In the genomic region with DNA sequence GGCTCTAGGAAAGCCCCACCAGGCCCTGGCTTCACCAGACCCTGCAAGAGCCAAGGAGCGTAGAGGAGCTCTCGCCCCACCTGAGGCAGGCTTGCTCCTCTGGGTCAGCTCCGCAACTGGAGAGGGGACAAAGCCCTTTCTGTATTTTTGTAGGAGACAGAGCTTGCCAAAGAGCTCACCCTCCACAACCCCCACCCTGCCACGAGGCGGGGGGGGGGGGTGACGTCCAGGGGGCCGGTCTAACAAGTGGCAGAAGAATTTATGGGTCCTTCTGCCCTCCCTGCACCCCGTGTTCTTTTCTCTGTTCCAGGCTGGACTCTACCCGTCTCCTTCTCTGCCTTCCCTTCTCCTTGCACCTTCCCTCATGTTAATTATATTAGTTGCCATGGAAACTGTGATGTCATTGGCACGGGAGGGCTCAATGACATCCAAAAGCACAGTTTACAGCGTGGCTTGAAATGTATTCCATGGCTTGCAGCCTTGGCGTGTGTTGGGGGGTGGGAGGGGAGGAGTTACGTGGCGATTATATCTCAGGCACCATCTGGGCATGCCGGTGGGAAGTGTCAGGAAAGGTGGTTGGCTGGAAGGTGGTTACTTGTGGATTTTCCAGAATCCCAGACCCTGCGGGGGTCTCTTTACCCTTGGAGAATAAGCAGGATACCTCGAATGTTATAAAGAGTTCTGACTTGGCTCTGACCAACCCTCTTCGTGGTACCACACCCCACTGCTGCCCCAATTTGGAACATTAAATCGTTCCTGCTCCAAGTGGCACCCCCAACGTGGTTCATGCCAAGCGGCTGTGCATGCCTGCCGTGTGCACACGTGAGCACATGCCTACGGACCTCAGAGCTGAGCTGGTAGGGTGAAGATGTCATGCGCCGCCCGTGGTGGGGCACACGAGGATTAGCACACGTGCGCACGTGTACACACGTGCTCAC, we compare ENCODE assay signal across 7 mouse cellular contexts.
DNase-seq lines count a peak whose midpoint lies in the region; ATAC-seq and TF ChIP-seq lines count a peak whose summit lies in the region.

No protein-coding gene starts in this region.

- H3K27me3 ChIP-seq in kidney, adult 2 months (replicated peaks; ENCODE audit: control insufficient read depth, insufficient read depth, low read length), result no peaks in the 10 kb centered on the region
- H3K27me3 ChIP-seq in neural tube, embryonic 13.5 days, result peaks cover 4% of the 10 kb centered on the region; the same call in 1 of the 2 replicates

- peak; percentile 72 for ATAC-seq in frontal cortex, adult (ENCODE audit: low TSS enrichment)
- ATAC-seq in neural tube, embryonic 13.5 days (ENCODE audit: low read depth), result peak; percentile 83

- no peak for TF ChIP-seq POLR2A in kidney, adult 2 months (IDR thresholded peaks at IDR 0.05; ENCODE audit: low read depth, low read length)

- no peaks in the 10 kb centered on the region for H3K36me3 ChIP-seq in kidney, adult 2 months (ENCODE audit: control insufficient read depth, insufficient read depth, low read length)
- no peaks in the 10 kb centered on the region for H3K36me3 ChIP-seq in neural tube, embryonic 13.5 days

- intact Hi-C loops in left cerebral cortex, postnatal 4 days (cut with DNase I), result no loop called here

- no peak overlapping the region for H3K27ac ChIP-seq in kidney, adult 2 months (ENCODE audit: insufficient read depth, low read depth, low read length)
- H3K27ac ChIP-seq in neural tube, embryonic 13.5 days (replicated peaks), result peak overlapping the region; percentile 88

- 53% methylated on average over 32 of the region's 32 CpGs for WGBS in kidney, adult 2 months
- 45% methylated on average over 32 of the region's 32 CpGs for WGBS in neural tube, embryonic 13.5 days

- no peaks in the 10 kb centered on the region for H3K4me1 ChIP-seq in kidney, adult 2 months (ENCODE audit: control insufficient read depth, insufficient read depth, low read length)
- H3K4me1 ChIP-seq in neural tube, embryonic 13.5 days (replicated peaks), result peaks cover 17% of the 10 kb centered on the region

- peak overlapping the region; percentile 67 for H3K9ac ChIP-seq in neural tube, embryonic 13.5 days

- no peak for TF ChIP-seq CTCF in kidney, adult 2 months (conservative IDR thresholded peaks at IDR 0.05; ENCODE audit: insufficient read depth, insufficient read length, low read depth, low read length)

- peak; percentile 85 for DNase-seq in R1 (ENCODE audit: low read depth, low spot score)
- DNase-seq in cerebellum, adult 9-11 months, result peak; percentile 53
- DNase-seq in kidney, adult 2 months, result peak; percentile 62
- DNase-seq in left cerebral cortex, postnatal 4 days, result peak; percentile 69
- DNase-seq in urinary bladder, adult 2 months (ENCODE audit: low spot score), result no peak

- H3K4me3 ChIP-seq in kidney, adult 2 months (ENCODE audit: insufficient read depth, low read depth, low read length), result no peak overlapping the region
- H3K4me3 ChIP-seq in neural tube, embryonic 13.5 days, result peak overlapping the region; percentile 26

- peak overlapping the region; percentile 55 for H3K4me2 ChIP-seq in neural tube, embryonic 13.5 days

- no peaks in the 10 kb centered on the region for H3K9me3 ChIP-seq in neural tube, embryonic 13.5 days
